Mouse (Mus musculus) embryonic facial prominence, embryonic 14.5 days (tissue): ENCODE measurements around the gene C130032M10Rik. TPM values are rescaled to one million over a fixed set of nuclear protein-coding genes. Genes with fewer than 3 reads are reported as not detected.

Experiments used
- ATAC-seq: fragments of 200-750 bp; cut with Nextera tagmentation; 2 replicates; pipeline ENCODE4 v1.8.0; 2017; ENCODE audit warnings: low read depth, moderate number of reproducible peaks, moderate TSS enrichment
- DNase-seq: peaks from one replicate; pipeline ENCODE4 v3.0.0-alpha.2; 2015; ENCODE audit warnings: low spot score
- H3K27ac ChIP-seq: fragments of 300-500 bp; sonication (generic); replicated peaks from 2 replicates; pipeline ENCODE4 v1.5.1; 2014; ENCODE audit warnings: low read depth, mild to moderate bottlenecking, low read length, moderate library complexity
- H3K27me3 ChIP-seq: fragments of 300-500 bp; sonication (generic); replicated peaks from 2 replicates; pipeline ENCODE4 v1.6.1; 2014; ENCODE audit warnings: low read length; ENCODE audit not compliant: control insufficient read depth, insufficient read depth
- H3K36me3 ChIP-seq: fragments of 300-500 bp; sonication (generic); 2 replicates; pipeline ENCODE4 v1.6.1; 2014; ENCODE audit warnings: low read length, mixed read lengths; ENCODE audit not compliant: control insufficient read depth, insufficient read depth
- H3K4me1 ChIP-seq: fragments of 300-500 bp; sonication (generic); 2 replicates; pipeline ENCODE4 v1.6.1; 2014; ENCODE audit warnings: antibody characterized with exemption, low read length; ENCODE audit not compliant: control insufficient read depth, insufficient read depth
- H3K4me2 ChIP-seq: fragments of 300-500 bp; sonication (generic); 2 replicates; pipeline ENCODE4 v1.6.1; 2014; ENCODE audit warnings: low read depth, mild to moderate bottlenecking, low read length, moderate library complexity, mixed read lengths
- H3K4me3 ChIP-seq: fragments of 300-500 bp; sonication (generic); 2 replicates; pipeline ENCODE4 v1.5.1; 2014; ENCODE audit warnings: low read depth, mild to moderate bottlenecking, low read length
- H3K9ac ChIP-seq: fragments of 300-500 bp; sonication (generic); 2 replicates; pipeline ENCODE4 v1.6.1; 2014; ENCODE audit warnings: low read depth, mild to moderate bottlenecking, low read length, moderate library complexity, mixed read lengths
- H3K9me3 ChIP-seq: fragments of 300-500 bp; sonication (generic); 2 replicates; pipeline ENCODE4 v1.6.1; 2016; ENCODE audit warnings: low read length; ENCODE audit not compliant: control insufficient read depth
- WGBS: fragments of 180-500 bp; shearing (Covaris S2); extraction: QIAGEN DNeasy Blood & Tissue Kit; methylation state at CpG from one replicate; pipeline ENCODE4 v1.1.7; 2014; 5-methylcytosine and 5-hydroxymethylcytosine counted together
- polyA plus RNA-seq: library from polyadenylated mRNA; unstranded; fragments of >200 nt; fragmentation: Nextera tagmentation; extraction: Ambion mirVana; gene quantifications from 2 replicates; pipeline ENCODE4 v1.2.1, GENCODE M21; 2014

The C130032M10Rik gene
- polyA plus RNA-seq, 1 experiment from 2014 or later: 1.4 TPM

DNA sequence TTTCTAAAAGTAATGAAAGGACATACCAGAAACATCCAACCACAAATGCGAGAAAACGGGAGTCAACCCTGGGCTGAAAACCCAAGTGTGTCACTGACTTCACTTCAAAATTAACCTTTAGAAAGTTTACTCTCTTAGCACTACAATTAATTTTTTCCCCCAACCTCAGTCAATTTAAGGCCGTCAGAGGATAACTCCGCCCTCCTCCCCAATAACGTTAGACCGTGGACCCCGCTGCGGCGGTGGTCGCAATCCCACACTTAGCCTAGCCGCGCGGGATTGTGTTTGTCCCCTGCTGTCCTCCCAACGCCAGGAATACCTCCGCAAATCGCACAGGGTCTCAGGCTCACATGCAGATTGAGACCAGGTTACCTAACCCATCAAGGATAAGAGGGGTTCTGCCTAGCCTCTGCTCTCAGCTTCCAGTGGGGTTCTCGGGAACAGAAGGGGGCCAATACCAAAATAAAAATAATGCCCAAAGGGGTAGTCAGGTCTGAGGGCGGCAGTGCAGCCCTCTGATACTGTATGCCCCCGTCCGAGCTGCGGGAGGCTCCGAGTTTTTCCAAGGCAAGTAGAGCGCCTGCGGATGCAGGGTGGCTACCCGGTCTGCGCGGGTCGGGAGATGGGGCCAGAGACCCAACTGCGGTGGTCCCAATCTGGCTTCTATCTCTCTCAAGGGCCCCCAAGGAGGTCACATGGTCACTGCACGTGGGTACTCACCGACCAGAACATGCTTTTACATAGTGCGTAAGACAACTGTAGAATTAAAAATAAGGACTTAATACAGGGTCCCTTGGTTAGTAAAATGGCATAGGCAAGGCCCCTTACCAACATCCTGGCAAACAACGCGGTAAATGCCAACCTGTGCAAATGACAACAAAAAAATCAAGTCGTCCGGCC is 45.5 kb downstream of the C130032M10Rik start:
- Histone ChIP-seq H3K27ac (no peak overlapping the region), H3K36me3 (no peaks in the 10 kb centered on the region), H3K4me2 (peak overlapping the region; percentile 95), H3K4me3 (peak overlapping the region; percentile 25), H3K4me1 (peaks cover 3% of the 10 kb centered on the region; the same call in 1 of the 2 replicates), H3K9me3 (no peaks in the 10 kb centered on the region), H3K27me3 (peaks cover 64% of the 10 kb centered on the region), H3K9ac (0 out of 2 replicates have a peak overlapping the region, but pooled peaks have one; percentile 6)
- DNase-seq (no peak), ATAC-seq (no peak)
- WGBS: 4% methylated on average over 36 of the region's 36 CpGs

GRCm38 (mm10) chr9:114561671-114561971 is 46.1 kb downstream of the C130032M10Rik start:
- H3K9ac ChIP-seq: no peak overlapping the region
- H3K4me3 ChIP-seq: peak overlapping the region; percentile 25
- H3K9me3 ChIP-seq: no peaks in the 10 kb centered on the region
- no peak overlapping the region for H3K27ac ChIP-seq
- DNase-seq: no peak
- no peak for ATAC-seq
- no peaks in the 10 kb centered on the region for H3K36me3 ChIP-seq
- 1% methylated on average over 12 of the region's 12 CpGs for WGBS
- H3K4me1 ChIP-seq: peaks cover 3% of the 10 kb centered on the region; the same call in 1 of the 2 replicates
- H3K4me2 ChIP-seq: peak overlapping the region; percentile 95
- peaks cover 64% of the 10 kb centered on the region for H3K27me3 ChIP-seq

- ATAC-seq (no peak), DNase-seq (no peak)
Measured at GRCm38 (mm10) chr9:114562031-114562918, 46.8 kb downstream of the C130032M10Rik start.

GRCm38 (mm10) chr9:114562919-114563751 is 47.6 kb downstream of the C130032M10Rik start:
- Histone ChIP-seq H3K9me3 (no peaks in the 10 kb centered on the region), H3K9ac (peak overlapping the region; percentile 65), H3K27me3 (peaks cover 64% of the 10 kb centered on the region), H3K27ac (no peak overlapping the region; the same call in 1 of the 2 replicates), H3K36me3 (no peaks in the 10 kb centered on the region), H3K4me2 (peak overlapping the region; percentile 95), H3K4me1 (peaks cover 3% of the 10 kb centered on the region; the same call in 1 of the 2 replicates), H3K4me3 (peak overlapping the region; percentile 59)
- ATAC-seq (peak; percentile 42), DNase-seq (peak; percentile 15)
- under 1% methylated on average over 97 of the region's 122 CpGs for WGBS

More at GRCm38 (mm10) chr9:114562031-114562918, 46.8 kb downstream of the C130032M10Rik start:
- H3K4me2 ChIP-seq: peak overlapping the region; percentile 95
- peaks cover 64% of the 10 kb centered on the region for H3K27me3 ChIP-seq
- H3K36me3 ChIP-seq: no peaks in the 10 kb centered on the region
- peak overlapping the region; percentile 65 for H3K9ac ChIP-seq
- peaks cover 3% of the 10 kb centered on the region; the same call in 1 of the 2 replicates for H3K4me1 ChIP-seq
- WGBS: 1% methylated on average over 36 of the region's 101 CpGs
- no peaks in the 10 kb centered on the region for H3K9me3 ChIP-seq
- peak overlapping the region; percentile 59 for H3K4me3 ChIP-seq
- no peak overlapping the region for H3K27ac ChIP-seq

DNA sequence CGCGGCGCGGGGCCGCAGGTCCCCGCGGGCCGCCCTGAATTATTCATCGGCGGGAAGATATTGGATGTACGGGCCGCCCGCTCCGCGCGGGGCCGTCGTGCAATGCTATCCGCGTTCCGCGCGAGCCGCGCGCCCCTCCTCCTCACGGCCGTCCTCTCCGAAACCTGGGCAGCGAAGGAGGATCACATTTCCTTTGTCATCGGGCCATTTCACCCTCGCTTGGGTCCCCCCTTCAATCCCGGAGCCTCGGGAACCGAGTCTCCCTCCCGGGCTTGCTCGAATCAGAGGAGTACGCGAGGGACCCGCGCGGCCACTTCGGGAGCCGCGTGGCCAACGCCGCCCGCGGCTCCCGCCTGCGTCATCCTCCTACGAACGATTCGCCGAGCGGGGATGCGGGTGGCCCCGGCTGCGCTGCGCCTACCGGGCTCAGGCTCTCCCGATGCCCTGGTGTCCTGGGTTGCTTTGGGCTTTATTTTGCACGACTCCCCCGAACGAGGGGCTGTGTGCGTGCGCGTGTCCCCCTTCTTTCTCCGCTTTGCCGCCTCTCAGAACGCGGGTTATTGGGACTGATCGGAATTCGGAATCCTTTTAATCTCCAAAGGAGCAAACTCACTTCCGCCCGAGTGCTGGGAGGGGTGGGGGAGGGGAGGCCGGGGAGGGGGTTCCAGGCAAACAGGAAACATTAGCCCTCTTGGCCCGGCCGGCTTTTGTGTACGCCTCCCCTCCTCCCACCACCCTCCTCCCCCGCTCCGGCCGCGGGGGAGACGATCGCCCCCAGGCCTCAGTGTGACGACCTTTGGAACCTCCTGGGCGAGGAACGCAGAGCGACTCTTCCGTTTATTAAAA is 48.5 kb downstream of the C130032M10Rik start, which contains the start of gene Trim71:
Gene Trim71, minus strand, starts transcription at position 609 of the 846 bp plus-strand sequence.
- DNase-seq: peak; percentile 30

GRCm38 (mm10) chr9:114564667-114565066 is 49.2 kb downstream of the C130032M10Rik start:
- no peak overlapping the region for H3K27ac ChIP-seq
- H3K9me3 ChIP-seq: no peaks in the 10 kb centered on the region
- 3% methylated on average over 10 of the region's 10 CpGs for WGBS
- peak overlapping the region; percentile 95 for H3K4me2 ChIP-seq
- DNase-seq (no peak), ATAC-seq (no peak)
- H3K27me3 ChIP-seq: peaks cover 50% of the 10 kb centered on the region
- peak overlapping the region; percentile 59 for H3K4me3 ChIP-seq
- no peaks in the 10 kb centered on the region for H3K36me3 ChIP-seq
- peaks cover 3% of the 10 kb centered on the region; the same call in 1 of the 2 replicates for H3K4me1 ChIP-seq
- no peak overlapping the region for H3K9ac ChIP-seq

More for the DNA sequence above, 48.5 kb downstream of the C130032M10Rik start, which contains the start of gene Trim71:
- peaks cover 3% of the 10 kb centered on the region; the same call in 1 of the 2 replicates for H3K4me1 ChIP-seq
- H3K4me2 ChIP-seq: peak within 1 kb of the TSS; percentile 95
- H3K9ac ChIP-seq: peak within 1 kb of the TSS; percentile 65
- peaks cover 56% of the 10 kb centered on the region for H3K27me3 ChIP-seq
- H3K9me3 ChIP-seq: no peaks in the 10 kb centered on the region
- peak within 1 kb of the TSS; percentile 59 for H3K4me3 ChIP-seq
- no peak within 1 kb of the TSS; the same call in 1 of the 2 replicates for H3K27ac ChIP-seq
- under 1% methylated on average over 52 of the region's 91 CpGs for WGBS
- H3K36me3 ChIP-seq: no peaks in the 10 kb centered on the region
- ATAC-seq: peak; percentile 58
